Mouse (Mus musculus) limb, embryonic 10.5 days (tissue): ENCODE results near the gene Cd300c. TPM values are rescaled to one million over a fixed set of nuclear protein-coding genes. Genes with fewer than 3 reads are reported as not detected.
"Not testable (repeated sequence)": the region's sequence is repeated elsewhere in the genome, so short reads cannot be mapped to it uniquely, and the experiment has no call there.

ENCODE experiments used
- DNase-seq: peaks from one replicate; pipeline ENCODE4 v3.0.0-alpha.2; 2017; ENCODE audit warnings: low spot score
- H3K27ac ChIP-seq: fragments of 300-500 bp; sonication (generic); 2 replicates; pipeline ENCODE4 v1.5.1; 2016; ENCODE audit warnings: mild to moderate bottlenecking
- H3K27me3 ChIP-seq: fragments of 300-500 bp; sonication (generic); 2 replicates; pipeline ENCODE4 v1.6.1; 2016; ENCODE audit warnings: low read depth, mild to moderate bottlenecking; ENCODE audit not compliant: poor library complexity, severe bottlenecking
- H3K36me3 ChIP-seq: fragments of 300-500 bp; sonication (generic); 2 replicates; pipeline ENCODE4 v1.6.1; 2016; ENCODE audit warnings: mild to moderate bottlenecking, moderate library complexity
- H3K4me1 ChIP-seq: fragments of 300-500 bp; sonication (generic); 2 replicates; pipeline ENCODE4 v1.6.1; 2016
- H3K4me3 ChIP-seq: fragments of 300-500 bp; sonication (generic); 2 replicates; pipeline ENCODE4 v1.5.1; 2016; ENCODE audit warnings: mild to moderate bottlenecking, moderate library complexity
- H3K9me3 ChIP-seq: fragments of 300-500 bp; sonication (generic); replicated peaks from 2 replicates; pipeline ENCODE4 v1.6.1; 2016; ENCODE audit warnings: mild to moderate bottlenecking
- WGBS: fragments of 180-500 bp; shearing (Covaris S2); methylation state at CpG from one replicate; pipeline ENCODE4 v1.1.7; 2016; 5-methylcytosine and 5-hydroxymethylcytosine counted together
- polyA plus RNA-seq: library from polyadenylated mRNA; unstranded; fragments of >200 nt; fragmentation: Nextera tagmentation; extraction: Ambion mirVana; gene quantifications from 2 replicates; pipeline ENCODE4 v1.2.1, GENCODE M21; 2016

Cd300c gene
- polyA plus RNA-seq, result not detected in 2 replicates

GRCm38 (mm10) chr11:114968752-114969207 is at the start of gene Cd300c:
Cd300c (minus strand) TSS chr11:114969157.
- Histone ChIP-seq H3K36me3 (no peaks in the 10 kb centered on the region), H3K9me3 (no peaks in the 10 kb centered on the region), H3K4me3 (no peak within 1 kb of the TSS), H3K4me1 (no peaks in the 10 kb centered on the region), H3K27me3 (no peaks in the 10 kb centered on the region), H3K27ac (no peak within 1 kb of the TSS)
- 83% methylated on average over 9 of the region's 9 CpGs for whole genome bisulfite sequencing
- no peak for DNase-seq

- not testable (repeated sequence) for DNase-seq, H3K27me3 ChIP-seq, H3K4me1 ChIP-seq, H3K27ac ChIP-seq, H3K4me3 ChIP-seq, H3K9me3 ChIP-seq, H3K36me3 ChIP-seq
- no CpG with 5 or more reads among the region's 7 CpGs for whole genome bisulfite sequencing
These were observed 47.1 kb upstream of the Cd300c start, which contains the start of gene Cd300ld2 for GRCm38 (mm10) chr11:115016093-115016492. Cd300ld2 (minus strand) TSS chr11:115016193.

DNA sequence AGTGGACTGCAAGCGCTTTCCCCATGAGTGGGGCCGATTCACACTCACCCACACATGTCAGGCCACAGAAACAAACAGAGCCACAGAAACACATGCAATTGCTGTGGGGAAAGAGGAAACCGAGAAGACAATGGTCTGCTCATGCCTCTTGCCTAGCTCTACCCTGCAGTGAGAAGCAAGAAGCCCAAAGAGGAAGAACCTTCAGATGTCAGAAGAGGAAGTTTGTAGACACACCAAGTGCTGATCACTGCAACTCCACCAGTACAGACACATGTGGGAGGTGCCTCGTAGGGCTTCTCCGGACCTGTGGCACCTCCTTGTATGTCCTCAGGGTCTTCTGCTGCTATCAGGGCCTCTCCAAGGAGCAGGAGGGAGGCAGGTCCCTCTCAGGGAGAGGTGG is 35.1 kb upstream of the Cd300c start:
- Histone ChIP-seq H3K9me3 (no peaks in the 10 kb centered on the region), H3K27ac (no peak overlapping the region), H3K27me3 (peaks cover 5% of the 10 kb centered on the region; the same call in 1 of the 2 replicates), H3K36me3 (no peaks in the 10 kb centered on the region), H3K4me1 (no peaks in the 10 kb centered on the region), H3K4me3 (no peak overlapping the region)
- WGBS, result 89% methylated on average over 5 of the region's 5 CpGs
- DNase-seq, result no peak

DNA sequence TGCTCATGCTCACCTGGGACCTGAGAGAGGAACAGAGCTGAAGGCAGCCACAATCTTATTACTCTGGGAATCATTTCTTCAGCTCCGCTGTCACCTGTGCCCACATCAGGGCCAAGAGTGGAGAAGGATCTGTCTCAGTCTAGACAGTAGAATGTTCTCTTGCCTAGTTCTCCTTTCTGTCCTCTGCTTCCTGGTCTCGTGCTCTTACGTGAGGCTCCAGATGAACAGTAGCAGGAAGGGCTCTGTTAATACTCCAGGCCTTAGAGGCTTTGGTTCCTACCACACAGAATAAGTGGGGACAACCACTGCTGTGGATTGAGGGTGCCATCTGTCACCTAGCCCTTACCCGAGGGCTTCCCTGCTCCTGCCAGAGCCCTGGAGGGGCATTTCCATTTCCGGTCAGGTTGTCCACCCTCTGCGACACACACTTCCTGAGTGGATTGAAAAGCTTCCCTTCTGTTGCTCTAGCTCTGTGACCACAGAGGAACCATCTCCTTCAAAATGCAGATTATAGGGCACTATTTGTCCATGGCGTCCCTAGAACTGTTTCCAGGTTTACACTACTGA is 32.6 kb upstream of the Cd300c start, which contains the start of gene Cd300c2:
Gene Cd300c2, minus strand, starts transcription at position 407 of the 567 bp plus-strand sequence.
- Histone ChIP-seq H3K27ac (no peak within 1 kb of the TSS), H3K27me3 (peaks cover 8% of the 10 kb centered on the region; the same call in 1 of the 2 replicates), H3K9me3 (no peaks in the 10 kb centered on the region), H3K4me1 (no peaks in the 10 kb centered on the region), H3K36me3 (no peaks in the 10 kb centered on the region), H3K4me3 (no peak within 1 kb of the TSS)
- no peak for DNase-seq
- WGBS, result 89% methylated on average over 7 of the region's 7 CpGs

DNA sequence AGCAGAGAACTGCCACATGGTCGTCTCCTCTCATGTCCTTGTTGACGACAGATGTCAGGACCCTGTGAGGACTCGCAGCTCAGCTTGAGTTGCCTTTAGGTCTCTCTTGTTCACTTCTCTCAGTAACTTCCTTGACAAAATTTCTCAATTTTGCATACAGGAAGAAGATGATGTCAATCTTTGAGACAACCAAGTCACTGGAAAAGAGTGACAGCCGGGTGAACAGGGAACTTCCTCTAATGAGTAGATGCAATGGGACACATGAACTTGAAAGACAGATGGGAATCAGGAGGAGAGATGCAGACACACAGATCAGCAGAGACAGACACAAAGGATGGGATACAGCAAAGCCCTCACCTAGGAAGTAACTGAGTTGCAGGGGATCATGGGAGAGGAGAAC is 20.8 kb upstream of the Cd300c start, which contains the start of gene Cd300ld:
Gene Cd300ld, minus strand, starts transcription at position 130 of the 400 bp plus-strand sequence.
- Histone ChIP-seq H3K27ac (no peak within 1 kb of the TSS), H3K9me3 (no peaks in the 10 kb centered on the region), H3K4me1 (no peaks in the 10 kb centered on the region), H3K36me3 (no peaks in the 10 kb centered on the region), H3K27me3 (no peaks in the 10 kb centered on the region), H3K4me3 (no peak within 1 kb of the TSS)
- no peak for DNase-seq
- WGBS, result 82% methylated on average over 4 of the region's 4 CpGs

- Histone ChIP-seq H3K36me3 (no peaks in the 10 kb centered on the region), H3K4me3 (no peak overlapping the region), H3K27ac (no peak overlapping the region), H3K27me3 (no peaks in the 10 kb centered on the region), H3K4me1 (no peaks in the 10 kb centered on the region), H3K9me3 (peaks cover 6% of the 10 kb centered on the region; the same call in 1 of the 2 replicates)
- 84% methylated on average over 4 of the region's 4 CpGs for WGBS
- no peak for DNase-seq
These were observed 12.9 kb upstream of the Cd300c start for GRCm38 (mm10) chr11:114981866-114982265.

- no peak overlapping the region for H3K27ac ChIP-seq
- H3K27me3 ChIP-seq, result no peaks in the 10 kb centered on the region
- no peak for DNase-seq
- H3K4me3 ChIP-seq, result no peak overlapping the region
- peaks cover 2% of the 10 kb centered on the region; the same call in 1 of the 2 replicates for H3K9me3 ChIP-seq
- H3K36me3 ChIP-seq, result no peaks in the 10 kb centered on the region
- H3K4me1 ChIP-seq, result no peaks in the 10 kb centered on the region
- 92% methylated on average over 10 of the region's 10 CpGs for WGBS
These were observed 3.8 kb upstream of the Cd300c start for GRCm38 (mm10) chr11:114972726-114973125.

DNA sequence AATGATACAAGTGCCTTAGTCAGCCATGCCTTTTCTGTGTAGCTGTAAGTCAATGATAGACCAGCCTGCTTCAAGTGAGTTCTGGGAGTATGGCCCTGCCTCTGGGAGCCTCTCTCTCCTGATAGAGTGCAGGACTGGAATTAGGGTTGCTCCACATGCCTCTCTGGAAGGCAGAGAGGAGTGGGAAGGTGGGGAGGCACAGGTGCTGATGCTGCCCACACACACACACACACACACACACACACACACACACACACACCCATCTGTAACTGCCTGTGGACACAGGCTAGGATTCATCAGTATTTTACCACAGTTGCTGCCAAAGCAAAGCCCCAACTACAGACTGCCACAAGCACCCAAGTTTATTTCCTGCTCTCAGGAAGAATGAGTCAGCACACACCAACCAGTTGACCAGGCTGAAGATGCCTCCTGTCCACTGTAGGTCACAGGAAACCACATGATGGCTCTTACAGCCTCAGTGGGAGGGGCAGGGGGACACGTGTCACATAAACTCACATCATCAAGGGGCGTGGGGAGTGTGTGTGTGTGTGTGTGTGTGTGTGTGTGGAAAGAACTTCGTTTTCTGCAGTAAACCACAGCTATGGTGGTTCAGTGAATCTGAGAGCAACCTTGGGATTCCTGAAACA is 3.7 kb downstream of the Cd300c start:
- Histone ChIP-seq H3K4me3 (no peak overlapping the region), H3K36me3 (no peaks in the 10 kb centered on the region), H3K9me3 (no peaks in the 10 kb centered on the region), H3K27me3 (no peaks in the 10 kb centered on the region), H3K4me1 (no peaks in the 10 kb centered on the region), H3K27ac (no peak overlapping the region)
- DNase-seq, result no peak
- 71% methylated on average over 3 of the region's 3 CpGs for WGBS

GRCm38 (mm10) chr11:114960369-114960768 is 8.6 kb downstream of the Cd300c start:
- WGBS, result 76% methylated on average over 1 of the region's 1 CpGs
- DNase-seq, result no peak
- no peak overlapping the region for H3K4me3 ChIP-seq
- no peaks in the 10 kb centered on the region for H3K9me3 ChIP-seq
- no peaks in the 10 kb centered on the region for H3K27me3 ChIP-seq
- no peaks in the 10 kb centered on the region for H3K4me1 ChIP-seq
- no peaks in the 10 kb centered on the region for H3K36me3 ChIP-seq
- H3K27ac ChIP-seq, result no peak overlapping the region

GRCm38 (mm10) chr11:114934144-114934543 is 34.8 kb downstream of the Cd300c start, which contains the start of gene Cd300lb:
Cd300lb (minus strand) TSS chr11:114934386.
- H3K27me3 ChIP-seq, result no peaks in the 10 kb centered on the region
- H3K27ac ChIP-seq, result no peak within 1 kb of the TSS
- no peaks in the 10 kb centered on the region for H3K4me1 ChIP-seq
- H3K9me3 ChIP-seq, result no peaks in the 10 kb centered on the region
- WGBS, result 68% methylated on average over 6 of the region's 6 CpGs
- no peaks in the 10 kb centered on the region for H3K36me3 ChIP-seq
- no peak within 1 kb of the TSS for H3K4me3 ChIP-seq
- DNase-seq, result peak; percentile 1

GRCm38 (mm10) chr11:114933591-114933990 is 35.4 kb downstream of the Cd300c start:
- Histone ChIP-seq H3K27me3 (no peaks in the 10 kb centered on the region), H3K4me3 (no peak overlapping the region), H3K27ac (no peak overlapping the region), H3K36me3 (no peaks in the 10 kb centered on the region), H3K9me3 (no peaks in the 10 kb centered on the region), H3K4me1 (no peaks in the 10 kb centered on the region)
- peak; percentile 24 for DNase-seq
- WGBS, result 84% methylated on average over 4 of the region's 4 CpGs

- no peaks in the 10 kb centered on the region for H3K27me3 ChIP-seq
- WGBS, result 80% methylated on average over 5 of the region's 5 CpGs
- no peaks in the 10 kb centered on the region for H3K4me1 ChIP-seq
- no peak for DNase-seq
- no peaks in the 10 kb centered on the region for H3K9me3 ChIP-seq
- H3K36me3 ChIP-seq, result no peaks in the 10 kb centered on the region
- no peak overlapping the region for H3K27ac ChIP-seq
- H3K4me3 ChIP-seq, result no peak overlapping the region
These were observed 37.9 kb downstream of the Cd300c start for GRCm38 (mm10) chr11:114931041-114931440.

DNA sequence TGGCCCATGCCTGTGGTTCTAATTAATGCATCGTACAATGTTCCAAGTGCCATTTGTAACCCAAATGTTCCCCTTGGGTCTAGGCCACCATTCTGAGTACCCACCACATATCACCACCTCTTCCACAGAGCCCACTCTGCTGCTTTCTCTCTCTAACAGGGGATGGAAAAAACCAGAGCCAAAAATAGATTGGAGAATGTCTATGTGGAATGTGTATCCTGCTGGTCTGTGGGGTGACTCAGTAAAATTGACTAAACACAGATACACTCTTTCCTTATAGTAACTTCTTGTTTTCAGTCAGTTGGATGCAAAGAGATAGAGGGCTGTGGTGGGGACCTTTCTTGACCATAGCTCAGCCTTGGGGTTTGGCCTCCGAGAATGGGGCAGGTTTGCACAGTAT is 39.4 kb downstream of the Cd300c start:
- Histone ChIP-seq H3K27ac (no peak overlapping the region), H3K4me1 (no peaks in the 10 kb centered on the region)
- no peak for DNase-seq

More for the DNA sequence above, 39.4 kb downstream of the Cd300c start:
- H3K36me3 ChIP-seq, result no peaks in the 10 kb centered on the region
- no peaks in the 10 kb centered on the region for H3K9me3 ChIP-seq
- no peaks in the 10 kb centered on the region for H3K27me3 ChIP-seq
- no peak overlapping the region for H3K4me3 ChIP-seq
- 86% methylated on average over 2 of the region's 2 CpGs for WGBS
